Mouse (Mus musculus) C2C12 (cell line): ENCODE measurements at regions not wholly inside any gene's neighbourhood (a gene's known extent, or its start where the extent isn't known, plus 50 kb on each side); places are given as distances from the start of the nearest gene placed in this dataset.

ENCODE experiments used
- H3K27me3 ChIP-seq: one replicate; pipeline ENCODE4 v1.6.1; 2011; ENCODE audit not compliant: control insufficient read depth, insufficient read depth, insufficient read length
- H3K36me3 ChIP-seq: one replicate; pipeline ENCODE4 v1.6.1; 2011; ENCODE audit not compliant: control insufficient read depth, insufficient read depth
- H3K4me3 ChIP-seq: one replicate; pipeline ENCODE4 v1.5.1; 2011; ENCODE audit warnings: mild to moderate bottlenecking, control low read depth; ENCODE audit not compliant: poor library complexity, insufficient read depth, severe bottlenecking
- H3K79me2 ChIP-seq: one replicate; pipeline ENCODE4 v1.6.1; 2011; ENCODE audit not compliant: control insufficient read depth, insufficient read depth
- H3K79me3 ChIP-seq: one replicate; pipeline ENCODE4 v1.6.1; 2011; ENCODE audit warnings: low read depth, control low read depth
- H3ac ChIP-seq: one replicate; pipeline ENCODE3; 2011; ENCODE audit warnings: low read depth; ENCODE audit not compliant: control insufficient read depth, insufficient read length
- CEBPB ChIP-seq: IDR thresholded peaks from one replicate; pipeline ENCODE4 v1.6.1; 2011; ENCODE audit warnings: low read depth, mild to moderate bottlenecking, control low read depth, moderate library complexity
- CTCF ChIP-seq: IDR thresholded peaks from one replicate; pipeline ENCODE4 v1.5.1; 2011; ENCODE audit not compliant: control insufficient read depth, insufficient read depth, insufficient read length
- FOSL1 ChIP-seq: IDR thresholded peaks from one replicate; pipeline ENCODE4 v1.8.0; 2011; ENCODE audit warnings: mild to moderate bottlenecking, low read length; ENCODE audit not compliant: poor library complexity, insufficient read depth, severe bottlenecking
- MAX ChIP-seq: IDR thresholded peaks from one replicate; pipeline ENCODE4 v1.6.1; 2011; ENCODE audit warnings: mild to moderate bottlenecking, control low read depth
- MYOD1 ChIP-seq: IDR thresholded peaks from one replicate; pipeline ENCODE4 v1.6.1; 2011; ENCODE audit warnings: low read depth; ENCODE audit not compliant: control insufficient read depth, insufficient read length
- MYOG ChIP-seq: IDR thresholded peaks from one replicate; pipeline ENCODE4 v1.6.1; 2011; ENCODE audit not compliant: control insufficient read depth, insufficient read length; ENCODE audit errors: extremely low read depth
- USF1 ChIP-seq: IDR thresholded peaks from one replicate; pipeline ENCODE4 v1.6.1; 2011; ENCODE audit warnings: low read depth, mild to moderate bottlenecking, control low read depth, moderate library complexity

DNA sequence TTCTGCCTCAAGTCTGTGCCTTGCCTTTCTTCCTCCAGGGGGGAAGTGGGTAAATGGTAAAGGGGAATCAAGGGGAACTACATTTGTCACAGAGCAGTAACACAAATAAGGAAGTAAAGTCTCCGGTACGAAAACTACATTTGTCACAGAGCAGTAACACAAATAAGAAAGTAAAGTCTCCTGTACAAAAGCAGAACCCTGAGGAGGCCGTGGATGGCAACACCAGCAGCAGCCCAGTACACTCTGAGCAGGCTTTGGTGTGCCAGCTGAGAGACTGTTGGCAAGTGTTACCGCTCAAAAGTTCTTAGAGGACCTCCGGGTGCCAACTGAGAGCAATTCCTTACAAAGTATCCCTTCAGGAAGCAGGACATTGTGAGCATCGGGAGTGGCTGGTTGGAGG, 90.9 kb downstream of the Hes1 start:
- H3K4me3 ChIP-seq, result no peak overlapping the region
- no peaks in the 10 kb centered on the region for H3K79me2 ChIP-seq
- H3K79me3 ChIP-seq, result no peaks in the 10 kb centered on the region
- H3ac ChIP-seq, result no peak overlapping the region
- TF ChIP-seq MYOD1, result no peak
- TF ChIP-seq CTCF, result no peak
- no peaks in the 10 kb centered on the region for H3K27me3 ChIP-seq
- no peaks in the 10 kb centered on the region for H3K36me3 ChIP-seq

DNA sequence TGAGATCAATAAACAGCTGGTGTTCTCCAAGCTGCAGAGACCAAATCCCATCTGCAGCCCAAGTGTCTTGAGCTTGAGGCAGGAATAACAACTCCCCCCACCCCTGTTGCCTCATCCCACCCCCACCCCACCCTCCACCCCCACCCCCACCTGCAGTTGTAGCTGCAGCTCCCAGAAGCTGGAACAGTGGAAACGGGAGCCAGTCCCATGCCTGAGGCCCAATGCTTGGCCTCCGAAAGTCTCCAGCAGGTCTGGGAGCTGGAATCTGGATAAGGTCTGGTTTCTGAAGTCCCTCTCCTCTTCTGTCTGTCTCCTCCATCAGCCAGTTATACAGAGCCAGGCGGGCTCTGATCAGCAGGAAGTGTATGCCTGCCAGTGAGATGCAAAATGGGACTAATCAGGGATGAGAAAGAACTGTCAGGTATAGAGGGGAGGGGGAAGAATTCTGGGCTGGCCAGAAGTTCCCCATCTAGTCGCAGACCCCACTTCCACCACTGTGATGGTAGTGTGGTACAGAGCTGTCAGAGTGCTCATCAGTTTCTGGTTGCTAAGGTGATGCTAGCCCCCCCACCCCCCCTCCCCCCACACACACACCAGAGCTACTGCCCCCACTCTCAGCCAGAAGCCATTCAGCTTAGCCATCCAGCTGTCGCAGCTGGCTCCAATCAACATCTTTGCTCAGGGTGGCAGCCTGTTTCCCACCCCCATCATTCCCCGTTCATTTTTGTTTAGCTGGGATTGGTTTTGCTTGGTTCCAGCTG, 91.5 kb downstream of the Hes1 start:
- Histone ChIP-seq H3K79me2 (no peaks in the 10 kb centered on the region), H3K27me3 (no peaks in the 10 kb centered on the region), H3K79me3 (no peaks in the 10 kb centered on the region), H3ac (no peak overlapping the region), H3K4me3 (no peak overlapping the region), H3K36me3 (no peaks in the 10 kb centered on the region)
- TF ChIP-seq CEBPB (no peak), FOSL1 (no peak), MAX (no peak), MYOG (no peak), CTCF (no peak), USF1 (no peak), MYOD1 (no peak)

DNA sequence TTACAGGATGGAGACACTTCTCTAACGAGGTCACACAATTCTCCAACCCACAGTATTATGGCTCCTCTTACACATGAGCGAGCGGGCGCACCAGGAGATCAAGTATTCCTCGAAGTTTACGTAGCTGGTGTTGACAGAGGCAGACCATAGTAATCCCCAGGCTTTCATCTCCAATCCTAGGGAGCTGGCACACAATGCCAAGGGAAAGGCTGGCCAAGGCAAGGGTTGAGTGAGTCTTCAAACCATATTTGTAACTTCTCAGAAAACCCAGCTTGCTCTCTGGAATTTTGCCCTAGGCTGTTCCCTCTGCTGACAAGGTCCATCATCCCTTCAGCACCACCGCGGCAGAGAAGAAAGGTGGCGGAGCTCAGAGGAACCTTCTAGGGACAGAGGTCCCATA, 94.0 kb downstream of the Hes1 start:
- H3ac ChIP-seq, result no peak overlapping the region
- H3K27me3 ChIP-seq, result no peaks in the 10 kb centered on the region
- TF ChIP-seq CEBPB (no peak), MYOD1 (no peak), FOSL1 (no peak), USF1 (no peak)
- H3K4me3 ChIP-seq, result no peak overlapping the region
- H3K79me2 ChIP-seq, result no peaks in the 10 kb centered on the region
- no peaks in the 10 kb centered on the region for H3K79me3 ChIP-seq
- no peaks in the 10 kb centered on the region for H3K36me3 ChIP-seq

DNA sequence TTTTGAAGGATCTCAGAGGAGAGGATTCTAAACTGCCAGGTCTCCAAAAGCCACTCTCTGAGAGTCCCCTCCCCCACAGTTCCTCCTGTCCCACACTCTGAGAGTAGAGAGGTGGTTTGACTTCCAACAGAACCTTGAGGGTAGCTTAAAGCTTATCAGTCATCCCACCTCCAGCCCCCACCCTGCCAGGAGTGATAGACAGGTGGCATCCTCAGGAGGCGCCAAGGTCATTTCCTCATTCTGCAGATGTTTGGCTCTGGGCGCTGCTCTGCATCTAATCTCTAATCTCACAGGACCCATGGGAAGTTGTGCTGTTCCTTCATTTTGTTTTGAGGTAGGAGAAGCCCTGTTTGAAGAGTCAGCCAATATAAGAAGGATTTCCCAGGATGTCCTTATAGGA, 96.2 kb downstream of the Hes1 start:
- TF ChIP-seq MAX, result no peak
- no peak for TF ChIP-seq USF1
- no peak for TF ChIP-seq CTCF
- TF ChIP-seq MYOD1, result no peak
- no peak for TF ChIP-seq CEBPB
- no peak for TF ChIP-seq FOSL1
- TF ChIP-seq MYOG, result no peak
- H3K27me3 ChIP-seq, result no peaks in the 10 kb centered on the region
- H3K4me3 ChIP-seq, result no peak overlapping the region
- no peaks in the 10 kb centered on the region for H3K79me2 ChIP-seq
- H3K36me3 ChIP-seq, result no peaks in the 10 kb centered on the region
- H3ac ChIP-seq, result no peak overlapping the region
- no peaks in the 10 kb centered on the region for H3K79me3 ChIP-seq

DNA sequence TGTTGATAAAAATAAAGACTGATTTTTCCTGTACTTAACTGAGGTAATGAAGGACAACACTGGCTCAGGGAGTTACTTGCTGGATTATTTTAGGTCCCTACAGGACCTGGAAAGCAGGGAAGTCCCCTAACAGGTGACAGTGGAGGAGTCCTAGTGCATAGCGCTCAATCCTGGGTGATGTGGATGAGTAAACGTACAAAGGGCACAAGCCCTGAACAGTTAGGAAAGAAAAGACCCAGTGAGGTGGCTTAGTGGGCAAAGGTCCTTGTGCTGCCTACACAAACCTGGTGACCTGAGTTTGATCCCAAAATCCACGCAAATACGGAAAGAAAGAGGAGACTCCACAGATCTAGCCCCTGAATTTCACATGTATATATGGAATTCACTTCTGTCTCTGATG, 99.1 kb downstream of the Hes1 start:
- no peak overlapping the region for H3ac ChIP-seq
- H3K79me2 ChIP-seq, result no peaks in the 10 kb centered on the region
- H3K27me3 ChIP-seq, result no peaks in the 10 kb centered on the region

DNA sequence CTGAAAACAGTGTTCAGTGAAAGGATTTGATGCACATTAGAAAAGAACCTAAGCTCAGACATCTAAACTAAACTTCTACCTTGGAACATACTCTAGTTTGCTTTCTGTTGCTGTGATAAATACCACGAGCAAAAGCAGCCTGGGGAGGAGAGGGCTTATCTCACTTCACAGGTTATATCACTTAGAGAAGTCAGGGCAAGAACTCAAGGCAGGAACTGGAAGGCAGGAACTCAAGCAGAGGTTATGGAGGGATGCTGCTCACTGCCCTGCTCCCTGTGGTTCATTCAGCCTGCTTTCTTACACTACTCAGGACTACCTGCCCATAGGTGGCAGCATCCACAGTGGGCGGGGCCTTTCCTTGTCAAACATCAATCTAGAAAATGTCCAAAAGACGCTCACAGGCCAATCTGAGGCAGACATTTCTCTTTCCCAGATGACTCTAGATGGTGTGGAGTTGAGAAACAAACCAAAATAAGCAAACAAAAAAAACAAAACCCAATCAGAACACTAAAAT, 101.5 kb downstream of the Hes1 start:
- no peaks in the 10 kb centered on the region for H3K27me3 ChIP-seq
- no peaks in the 10 kb centered on the region for H3K79me3 ChIP-seq
- H3K79me2 ChIP-seq, result no peaks in the 10 kb centered on the region
- H3K4me3 ChIP-seq, result no peak overlapping the region
- TF ChIP-seq MAX (no peak), MYOG (no peak), USF1 (no peak), CEBPB (no peak), CTCF (no peak)
- H3K36me3 ChIP-seq, result no peaks in the 10 kb centered on the region
- H3ac ChIP-seq, result no peak overlapping the region

More for the DNA sequence above, 99.1 kb downstream of the Hes1 start:
- Histone ChIP-seq H3K4me3 (no peak overlapping the region), H3K79me3 (no peaks in the 10 kb centered on the region), H3K36me3 (no peaks in the 10 kb centered on the region)
- TF ChIP-seq FOSL1, result no peak
- no peak for TF ChIP-seq MYOD1
- TF ChIP-seq MYOG, result no peak
- no peak for TF ChIP-seq USF1
- TF ChIP-seq CEBPB, result no peak
- no peak for TF ChIP-seq CTCF
- no peak for TF ChIP-seq MAX
